Mouse (Mus musculus): ENCODE measurements around the gene Rere. TPM values are rescaled to one million over a fixed set of nuclear protein-coding genes. Genes with fewer than 3 reads are reported as not detected.
"Not testable (repeated sequence)": the region's sequence is repeated elsewhere in the genome, so short reads cannot be mapped to it uniquely, and the experiment has no call there.

Rere gene
- total and polyA plus RNA-seq, 3 experiments, result 19.3 to 46.4 (median 39.0) TPM

GRCm38 (mm10) chr4:150282631-150283334, 1.3 kb downstream of the Rere start:
- intact Hi-C loops (cut with DNase I), result no loop called here
- H3K27me3 ChIP-seq (ENCODE audit: control insufficient read depth, insufficient read depth, low read length), result no peaks in the 10 kb centered on the region
- no peak for TF ChIP-seq EP300 (IDR thresholded peaks at IDR 0.05; ENCODE audit: insufficient read depth, low read depth, low read length)
- H3K36me3 ChIP-seq (ENCODE audit: control insufficient read depth, insufficient read depth, low read length), result peaks cover 2% of the 10 kb centered on the region; the same call in 1 of the 2 replicates
- no peak for DNase-seq
- H3K27ac ChIP-seq, result peak overlapping the region; percentile 91
- 13% methylated on average over 5 of the region's 5 CpGs for WGBS
- H3K4me3 ChIP-seq, result peak overlapping the region; percentile 94
- peaks cover 3% of the 10 kb centered on the region for H3K4me1 ChIP-seq (ENCODE audit: control insufficient read depth, insufficient read depth, low read length)
- peaks cover 2% of the 10 kb centered on the region; the same call in 1 of the 2 replicates for H3K79me2 ChIP-seq (replicated peaks; ENCODE audit: control insufficient read depth, insufficient read depth, low read length)
- H3K9ac ChIP-seq (ENCODE audit: low read depth, low read length), result no peak overlapping the region; the same call in 1 of the 2 replicates

- Histone ChIP-seq H3K79me2 (replicated peaks; ENCODE audit: control insufficient read depth, insufficient read depth, low read length) (peaks cover 2% of the 10 kb centered on the region; the same call in 1 of the 2 replicates), H3K36me3 (ENCODE audit: control insufficient read depth, insufficient read depth, low read length) (peaks cover 2% of the 10 kb centered on the region; the same call in 1 of the 2 replicates), H3K9ac (ENCODE audit: low read depth, low read length) (no peak overlapping the region), H3K4me3 (no peak overlapping the region), H3K27me3 (ENCODE audit: control insufficient read depth, insufficient read depth, low read length) (no peaks in the 10 kb centered on the region), H3K27ac (no peak overlapping the region), H3K4me1 (ENCODE audit: control insufficient read depth, insufficient read depth, low read length) (peaks cover 3% of the 10 kb centered on the region)
- WGBS, result 39% methylated on average over 2 of the region's 2 CpGs
- TF ChIP-seq POLR2A (IDR thresholded peaks at IDR 0.05; ENCODE audit: insufficient read depth, low read depth, low read length), result no peak
- TF ChIP-seq CTCF (IDR thresholded peaks at IDR 0.05), result no peak
- no peak for TF ChIP-seq EP300 (IDR thresholded peaks at IDR 0.05; ENCODE audit: insufficient read depth, low read depth, low read length)
- DNase-seq, result no peak
- intact Hi-C loops (cut with DNase I), result no loop called here
Observed at GRCm38 (mm10) chr4:150283335-150283638, 1.8 kb downstream of the Rere start.

GRCm38 (mm10) chr4:150283993-150284392, 2.5 kb downstream of the Rere start:
- H3K9ac ChIP-seq (ENCODE audit: low read depth, low read length), result no peak overlapping the region
- H3K79me2 ChIP-seq (replicated peaks; ENCODE audit: control insufficient read depth, insufficient read depth, low read length), result peaks cover 2% of the 10 kb centered on the region; the same call in 1 of the 2 replicates

GRCm38 (mm10) chr4:150286980-150287379, 5.5 kb downstream of the Rere start:
- 70% methylated on average over 8 of the region's 8 CpGs for WGBS
- intact Hi-C loops (cut with DNase I), result no loop called here

More at GRCm38 (mm10) chr4:150283993-150284392, 2.5 kb downstream of the Rere start:
- TF ChIP-seq POLR2A (IDR thresholded peaks at IDR 0.05; ENCODE audit: insufficient read depth, low read depth, low read length) (no peak), EP300 (IDR thresholded peaks at IDR 0.05; ENCODE audit: insufficient read depth, low read depth, low read length) (no peak), CTCF (IDR thresholded peaks at IDR 0.05) (peak; percentile 52)
- WGBS, result 29% methylated on average over 6 of the region's 6 CpGs
- intact Hi-C loops (cut with DNase I), result no loop called here
- H3K4me3 ChIP-seq, result no peak overlapping the region
- no peaks in the 10 kb centered on the region for H3K27me3 ChIP-seq (ENCODE audit: control insufficient read depth, insufficient read depth, low read length)
- H3K4me1 ChIP-seq (ENCODE audit: control insufficient read depth, insufficient read depth, low read length), result peaks cover 3% of the 10 kb centered on the region
- H3K27ac ChIP-seq, result no peak overlapping the region
- DNase-seq, result no peak
- H3K36me3 ChIP-seq (ENCODE audit: control insufficient read depth, insufficient read depth, low read length), result peaks cover 2% of the 10 kb centered on the region; the same call in 1 of the 2 replicates

GRCm38 (mm10) chr4:150287463-150287862, 6.0 kb downstream of the Rere start:
- WGBS, result 67% methylated on average over 1 of the region's 1 CpGs
- H3K27ac ChIP-seq; H3K27me3 ChIP-seq (ENCODE audit: control insufficient read depth, insufficient read depth, low read length); intact Hi-C loops (cut with DNase I); H3K4me3 ChIP-seq; H3K36me3 ChIP-seq (ENCODE audit: control insufficient read depth, insufficient read depth, low read length); H3K79me2 ChIP-seq (replicated peaks; ENCODE audit: control insufficient read depth, insufficient read depth, low read length); DNase-seq; H3K4me1 ChIP-seq (ENCODE audit: control insufficient read depth, insufficient read depth, low read length); H3K9ac ChIP-seq (ENCODE audit: low read depth, low read length): not testable (repeated sequence)

More at GRCm38 (mm10) chr4:150286980-150287379, 5.5 kb downstream of the Rere start:
- H3K27me3 ChIP-seq (ENCODE audit: control insufficient read depth, insufficient read depth, low read length), result no peaks in the 10 kb centered on the region
- no peak for DNase-seq
- H3K9ac ChIP-seq (ENCODE audit: low read depth, low read length), result no peak overlapping the region
- H3K4me3 ChIP-seq, result no peak overlapping the region
- H3K27ac ChIP-seq, result no peak overlapping the region
- H3K4me1 ChIP-seq (ENCODE audit: control insufficient read depth, insufficient read depth, low read length), result peaks cover 5% of the 10 kb centered on the region
- TF ChIP-seq CTCF (IDR thresholded peaks at IDR 0.05), result no peak
- TF ChIP-seq POLR2A (IDR thresholded peaks at IDR 0.05; ENCODE audit: insufficient read depth, low read depth, low read length), result no peak
- no peak for TF ChIP-seq EP300 (IDR thresholded peaks at IDR 0.05; ENCODE audit: insufficient read depth, low read depth, low read length)
- H3K36me3 ChIP-seq (ENCODE audit: control insufficient read depth, insufficient read depth, low read length), result peaks cover 7% of the 10 kb centered on the region
- peaks cover 7% of the 10 kb centered on the region for H3K79me2 ChIP-seq (replicated peaks; ENCODE audit: control insufficient read depth, insufficient read depth, low read length)

- intact Hi-C loops (cut with DNase I), result no loop called here
- Histone ChIP-seq H3K27ac (no peak overlapping the region), H3K4me1 (ENCODE audit: control insufficient read depth, insufficient read depth, low read length) (peaks cover 3% of the 10 kb centered on the region), H3K4me3 (no peak overlapping the region), H3K9ac (ENCODE audit: low read depth, low read length) (no peak overlapping the region), H3K36me3 (ENCODE audit: control insufficient read depth, insufficient read depth, low read length) (peaks cover 5% of the 10 kb centered on the region), H3K27me3 (ENCODE audit: control insufficient read depth, insufficient read depth, low read length) (no peaks in the 10 kb centered on the region), H3K79me2 (replicated peaks; ENCODE audit: control insufficient read depth, insufficient read depth, low read length) (peaks cover 10% of the 10 kb centered on the region)
- TF ChIP-seq POLR2A (IDR thresholded peaks at IDR 0.05; ENCODE audit: insufficient read depth, low read depth, low read length) (no peak), CTCF (IDR thresholded peaks at IDR 0.05) (peak; percentile 39), EP300 (IDR thresholded peaks at IDR 0.05; ENCODE audit: insufficient read depth, low read depth, low read length) (no peak)
- WGBS, result 98% methylated on average over 3 of the region's 3 CpGs
- no peak for DNase-seq
Observed at GRCm38 (mm10) chr4:150291900-150292299, 10.5 kb downstream of the Rere start.

All from heart, adult 2 months (tissue).